Mouse (Mus musculus): ENCODE results near the gene Mapk12.

Mapk12 gene

GRCm38 (mm10) chr15:89140659-89141252 lies at the start of gene Mapk12:
Mapk12 (minus strand) TSS chr15:89140703.
- DNase-seq, result peak; percentile 54

GRCm38 (mm10) chr15:89184937-89185227 lies 44.4 kb upstream of the Mapk12 start:
- no peak for DNase-seq

- DNase-seq, result no peak
Observed at GRCm38 (mm10) chr15:89184141-89184936, 43.8 kb upstream of the Mapk12 start.

GRCm38 (mm10) chr15:89182842-89183241 lies 42.3 kb upstream of the Mapk12 start:
- DNase-seq, result no peak

GRCm38 (mm10) chr15:89182328-89182741 lies 41.8 kb upstream of the Mapk12 start:
- DNase-seq, result peak; percentile 50

- DNase-seq, result no peak
Observed at GRCm38 (mm10) chr15:89181561-89182270, 41.2 kb upstream of the Mapk12 start.

- DNase-seq, result peak; percentile 87
Observed at GRCm38 (mm10) chr15:89180571-89181229, 40.2 kb upstream of the Mapk12 start, which contains the start of gene Plxnb2. Plxnb2 (minus strand) TSS chr15:89180788.

GRCm38 (mm10) chr15:89180081-89180541 lies 39.6 kb upstream of the Mapk12 start:
- DNase-seq, result peak; percentile 66

- no peak for DNase-seq
Observed at GRCm38 (mm10) chr15:89179630-89179964, 39.1 kb upstream of the Mapk12 start.

GRCm38 (mm10) chr15:89178954-89179629 lies 38.6 kb upstream of the Mapk12 start:
- DNase-seq, result peak; percentile 87

- DNase-seq, result no peak
Observed at GRCm38 (mm10) chr15:89178260-89178860, 37.9 kb upstream of the Mapk12 start.

GRCm38 (mm10) chr15:89177576-89178259 lies 37.2 kb upstream of the Mapk12 start:
- DNase-seq, result no peak

- DNase-seq, result peak; percentile 96
Observed at GRCm38 (mm10) chr15:89177121-89177520, 36.6 kb upstream of the Mapk12 start.

- DNase-seq, result no peak
Observed at GRCm38 (mm10) chr15:89175411-89176155, 35.1 kb upstream of the Mapk12 start.

- DNase-seq, result peak; percentile 57
Observed at GRCm38 (mm10) chr15:89174889-89175339, 34.4 kb upstream of the Mapk12 start.

GRCm38 (mm10) chr15:89173906-89174214 lies 33.4 kb upstream of the Mapk12 start:
- peak; percentile 88 for DNase-seq

- DNase-seq, result peak; percentile 82
Observed at GRCm38 (mm10) chr15:89173024-89173905, 32.8 kb upstream of the Mapk12 start.

- DNase-seq, result no peak
Observed at GRCm38 (mm10) chr15:89172276-89172935, 31.9 kb upstream of the Mapk12 start.

GRCm38 (mm10) chr15:89171526-89172051 lies 31.1 kb upstream of the Mapk12 start:
- no peak for DNase-seq
